Mouse (Mus musculus) CH12.LX (cell line): ENCODE measurements around the gene Nf1. TPM values are rescaled to one million over a fixed set of nuclear protein-coding genes. Genes with fewer than 3 reads are reported as not detected.

Source experiments
- DNase-seq: peaks from one replicate; pipeline ENCODE4 v3.0.0-alpha.2; 2013; ENCODE audit errors: extremely low read depth
- H3K27ac ChIP-seq: 2 replicates; pipeline ENCODE4 v1.5.1; 2012; ENCODE audit warnings: low read depth, mild to moderate bottlenecking, control low read depth, moderate library complexity; ENCODE audit not compliant: insufficient read depth
- H3K27me3 ChIP-seq: replicated peaks from 2 replicates; pipeline ENCODE3; 2012; ENCODE audit warnings: inconsistent platforms
- H3K36me3 ChIP-seq, 2 experiments: replicated peaks in 1 of 2; 2 replicates each; pipeline versions ENCODE3 to v1.6.1; 2012; ENCODE audit warnings: inconsistent platforms in 1 of 2, low read length in 1 of 2, mild to moderate bottlenecking in 1 of 2, mixed read lengths in 1 of 2, moderate library complexity in 1 of 2; ENCODE audit not compliant: control insufficient read depth in 1 of 2, insufficient read depth in 1 of 2
- H3K4me1 ChIP-seq, 2 experiments: 2 replicates each; pipeline ENCODE4 v1.6.1; 2012; ENCODE audit warnings: inconsistent platforms in 1 of 2, moderate library complexity in 1 of 2; ENCODE audit not compliant: insufficient read depth in 2 of 2, control insufficient read depth in 1 of 2
- H3K4me2 ChIP-seq: 2 replicates; pipeline ENCODE4 v1.6.1; 2012; ENCODE audit warnings: low read depth, mild to moderate bottlenecking, control low read depth; ENCODE audit not compliant: poor library complexity, insufficient read depth, severe bottlenecking
- H3K4me3 ChIP-seq, 3 experiments: fragments of 150-350 bp in 1 of 3; sonication (generic) in 1 of 3; replicated peaks in 1 of 3; 2 replicates each; pipeline versions ENCODE3 to v1.5.1; 2011 to 2012; ENCODE audit warnings: low read depth in 2 of 3, low read length in 2 of 3, mild to moderate bottlenecking in 2 of 3, moderate library complexity in 2 of 3, control low read depth in 1 of 3, improper control_type of control experiment in 1 of 3, inconsistent platforms in 1 of 3, mixed read lengths in 1 of 3; ENCODE audit not compliant: poor library complexity in 1 of 3
- H3K79me2 ChIP-seq: replicated peaks from 2 replicates; pipeline ENCODE4 v1.6.1; 2012; ENCODE audit warnings: mild to moderate bottlenecking, moderate library complexity; ENCODE audit not compliant: control insufficient read depth, poor library complexity, insufficient read depth, severe bottlenecking; ENCODE audit errors: extremely low read depth
- H3K9ac ChIP-seq: 2 replicates; pipeline ENCODE4 v1.6.1; 2012; ENCODE audit warnings: low read depth, mild to moderate bottlenecking, control low read depth, moderate library complexity; ENCODE audit not compliant: insufficient read depth
- H3K9me3 ChIP-seq: replicated peaks from 2 replicates; pipeline ENCODE3; 2012; ENCODE audit warnings: low read length, inconsistent platforms, mixed read lengths
- BHLHE40 ChIP-seq: IDR thresholded peaks from 2 replicates; pipeline ENCODE4 v1.6.1; 2011; ENCODE audit warnings: mild to moderate bottlenecking, low read depth, low read length, improper control_type of control experiment
- CHD2 ChIP-seq: IDR thresholded peaks from 2 replicates; pipeline ENCODE4 v1.6.1; 2011; ENCODE audit warnings: low read length, improper control_type of control experiment
- CTCF ChIP-seq, 2 experiments: IDR thresholded peaks in 1 of 2; conservative IDR thresholded peaks in 1 of 2; 2 replicates each; pipeline ENCODE4 v1.5.1; 2011 to 2012; ENCODE audit warnings: low read depth in 2 of 2, low read length in 2 of 2, improper control_type of control experiment in 1 of 2, inconsistent platforms in 1 of 2, mild to moderate bottlenecking in 1 of 2, moderate library complexity in 1 of 2
- ELF1 ChIP-seq: IDR thresholded peaks from 2 replicates; pipeline ENCODE4 v1.6.1; 2014; ENCODE audit warnings: low read depth, mild to moderate bottlenecking, inconsistent platforms, low read length, improper control_type of control experiment
- EP300 ChIP-seq: IDR thresholded peaks from 2 replicates; pipeline ENCODE4 v1.6.1; 2011; ENCODE audit warnings: low read length, improper control_type of control experiment
- ETS1 ChIP-seq: conservative IDR thresholded peaks from 2 replicates; pipeline ENCODE4 v1.6.1; 2012; ENCODE audit warnings: low read depth, mild to moderate bottlenecking, inconsistent platforms, low read length, improper control_type of control experiment, moderate library complexity
- GABPA ChIP-seq: IDR thresholded peaks from 2 replicates; pipeline ENCODE4 v1.6.1; 2012; ENCODE audit warnings: low read depth, low read length, improper control_type of control experiment, inconsistent platforms; ENCODE audit not compliant: insufficient replicate concordance
- HCFC1 ChIP-seq: IDR thresholded peaks from 2 replicates; pipeline ENCODE4 v1.6.1; 2012; ENCODE audit warnings: low read depth, mild to moderate bottlenecking, inconsistent platforms, low read length, improper control_type of control experiment
- IRF4 ChIP-seq: IDR thresholded peaks from 2 replicates; pipeline ENCODE4 v1.6.1; 2014; ENCODE audit warnings: low read depth, mild to moderate bottlenecking, inconsistent platforms, low read length, improper control_type of control experiment
- JUND ChIP-seq: conservative IDR thresholded peaks from 2 replicates; pipeline ENCODE4 v1.6.1; 2011; ENCODE audit warnings: low read depth, low read length, improper control_type of control experiment
- KAT2A ChIP-seq: IDR thresholded peaks from 2 replicates; pipeline ENCODE4 v1.6.1; 2012; ENCODE audit warnings: low read length, improper control_type of control experiment, inconsistent platforms; ENCODE audit not compliant: insufficient replicate concordance
- MAX ChIP-seq: IDR thresholded peaks from 2 replicates; pipeline ENCODE4 v1.6.1; 2011; ENCODE audit warnings: low read length, improper control_type of control experiment
- MEF2A ChIP-seq: IDR thresholded peaks from 2 replicates; pipeline ENCODE4 v1.6.1; 2014; ENCODE audit warnings: low read depth, mild to moderate bottlenecking, inconsistent platforms, low read length, improper control_type of control experiment, borderline replicate concordance
- MYC ChIP-seq: IDR thresholded peaks from 2 replicates; pipeline ENCODE4 v1.6.1; 2011; ENCODE audit warnings: low read depth, mild to moderate bottlenecking, improper control_type of control experiment, low read length
- NELFE ChIP-seq: IDR thresholded peaks from 2 replicates; pipeline ENCODE4 v1.6.1; 2011; ENCODE audit warnings: low read depth, low read length, improper control_type of control experiment
- PAX5 ChIP-seq: IDR thresholded peaks from 2 replicates; pipeline ENCODE4 v1.6.1; 2012; ENCODE audit warnings: low read length, inconsistent platforms, mixed read lengths
- POLR2A ChIP-seq: IDR thresholded peaks from 2 replicates; pipeline ENCODE4 v1.6.1; 2011; ENCODE audit warnings: low read depth, mild to moderate bottlenecking, improper control_type of control experiment, low read length
- RCOR1 ChIP-seq: conservative IDR thresholded peaks from 2 replicates; pipeline ENCODE4 v1.6.1; 2012; ENCODE audit warnings: low read depth, mild to moderate bottlenecking, inconsistent platforms, low read length, improper control_type of control experiment
- SMC3 ChIP-seq: IDR thresholded peaks from 2 replicates; pipeline ENCODE4 v1.6.1; 2011; ENCODE audit warnings: low read depth, low read length, improper control_type of control experiment
- TCF12 ChIP-seq: IDR thresholded peaks from 2 replicates; pipeline ENCODE4 v1.6.1; 2014; ENCODE audit warnings: low read depth, mild to moderate bottlenecking, inconsistent platforms, low read length, improper control_type of control experiment
- ZC3H11A ChIP-seq: IDR thresholded peaks from 2 replicates; pipeline ENCODE4 v1.6.1; 2012; ENCODE audit warnings: low read depth, mild to moderate bottlenecking, inconsistent platforms, low read length, improper control_type of control experiment
- ZMIZ1 ChIP-seq: IDR thresholded peaks from 2 replicates; pipeline ENCODE4 v1.6.1; 2012; ENCODE audit warnings: low read depth, mild to moderate bottlenecking, inconsistent platforms, low read length, improper control_type of control experiment
- dilution Hi-C: fragments of 300-500 bp; cut with MboI; formaldehyde crosslinking; loops from 2 replicates; pipeline ENCODE4 v1.14.3; 2020; ENCODE audit warnings: low sequenced_read_pairs; ENCODE audit not compliant: extremely low pct_unique_long_range_greater_than_20kb, extremely low pct_ligation_motif_present
- in situ Hi-C: fragments of 300-500 bp; cut with MboI; formaldehyde crosslinking; loops from 3 replicates; pipeline ENCODE4 v1.14.3; 2019; ENCODE audit warnings: low sequenced_read_pairs, low pct_ligation_motif_present, low pct_unique_long_range_greater_than_20kb, mixed read lengths
- polyA plus RNA-seq: library from polyadenylated mRNA; unstranded; fragments of >175 nt; gene quantifications from 2 replicates; pipeline ENCODE4 v1.2.1, GENCODE M21; 2012; ENCODE audit warnings: low read depth; ENCODE audit not compliant: insufficient read length
- total RNA-seq, 2 experiments: library from RNA; depleted of rRNA; stranded (reverse); fragments of 300-350 nt in 1 of 2; fragments of >200 nt in 1 of 2; gene quantifications; 2 replicates each; pipeline ENCODE4 v1.2.3; 2012 to 2014

Gene Nf1
- total and polyA plus RNA-seq, 3 experiments: 7.3 to 19.5 (median 12.4) TPM

- Histone ChIP-seq H3K27me3 (no peaks in the 10 kb centered on the region), H3K4me3 (no peak overlapping the region), H3K4me2 (no peak overlapping the region), H3K9me3 (no peaks in the 10 kb centered on the region), H3K27ac (no peak overlapping the region), H3K79me2 (no peaks in the 10 kb centered on the region), H3K36me3 (no peaks in the 10 kb centered on the region), H3K9ac (no peak overlapping the region), H3K4me1 (peaks cover 11 to 37% of the 10 kb centered on the region in 2 experiments)
- no peak for TF ChIP-seq CHD2
- TF ChIP-seq GABPA: no peak
- peak; percentile 57 for TF ChIP-seq EP300
- in situ Hi-C loops (no loop called here), dilution Hi-C loops (no loop called here)
- DNase-seq: peak; percentile 46
Observed at GRCm38 (mm10) chr11:79310467-79310866, 29.0 kb upstream of the Nf1 start.

- Histone ChIP-seq H3K4me1 (no peaks in the 10 kb centered on the region), H3K4me3 (no peak overlapping the region), H3K79me2 (no peaks in the 10 kb centered on the region), H3K9ac (no peak overlapping the region), H3K4me2 (no peak overlapping the region), H3K9me3 (no peaks in the 10 kb centered on the region), H3K36me3 (no peaks in the 10 kb centered on the region), H3K27ac (no peak overlapping the region)
- no peak for DNase-seq
- dilution Hi-C loops: no loop called here
- no peak for TF ChIP-seq ZC3H11A
- no peak for TF ChIP-seq NELFE
- TF ChIP-seq IRF4: no peak
- no peak for TF ChIP-seq ELF1
- TF ChIP-seq ETS1: no peak
- TF ChIP-seq MYC: no peak
- no peak for TF ChIP-seq MAX
- no peak for TF ChIP-seq RCOR1
- no peak for TF ChIP-seq PAX5
- no peak for TF ChIP-seq TCF12
- TF ChIP-seq CTCF (conservative IDR thresholded peaks at IDR 0.05 in 1 of 2, IDR thresholded peaks at IDR 0.05 in 1 of 2; ENCODE audit: low read depth in 2 of 2, low read length in 2 of 2): no peak
- no peak for TF ChIP-seq KAT2A
- TF ChIP-seq, all 38 proteins: peak for 0
- peaks cover 3% of the 10 kb centered on the region for H3K27me3 ChIP-seq
- in situ Hi-C loops: no loop called here
Observed at GRCm38 (mm10) chr11:79316807-79317345, 22.6 kb upstream of the Nf1 start.

- Histone ChIP-seq H3K27ac (no peak overlapping the region), H3K4me3 (no peak overlapping the region), H3K27me3 (peaks cover 3% of the 10 kb centered on the region), H3K79me2 (no peaks in the 10 kb centered on the region), H3K9me3 (no peaks in the 10 kb centered on the region), H3K4me1 (no peaks in the 10 kb centered on the region), H3K36me3 (no peaks in the 10 kb centered on the region), H3K4me2 (no peak overlapping the region), H3K9ac (no peak overlapping the region)
- in situ Hi-C loops (no loop called here), dilution Hi-C loops (no loop called here)
- TF ChIP-seq IRF4: no peak
- TF ChIP-seq HCFC1: no peak
- TF ChIP-seq ZMIZ1: no peak
- TF ChIP-seq BHLHE40: no peak
- TF ChIP-seq POLR2A: no peak
- no peak for TF ChIP-seq TCF12
- no peak for TF ChIP-seq MEF2A
- no peak for TF ChIP-seq SMC3
- no peak for TF ChIP-seq ETS1
- TF ChIP-seq MAX: no peak
- TF ChIP-seq JUND: no peak
- no peak for DNase-seq
Observed at GRCm38 (mm10) chr11:79319807-79320206, 19.7 kb upstream of the Nf1 start.
